ENCODE assay signal across 12 mouse cellular contexts in the genomic region with DNA sequence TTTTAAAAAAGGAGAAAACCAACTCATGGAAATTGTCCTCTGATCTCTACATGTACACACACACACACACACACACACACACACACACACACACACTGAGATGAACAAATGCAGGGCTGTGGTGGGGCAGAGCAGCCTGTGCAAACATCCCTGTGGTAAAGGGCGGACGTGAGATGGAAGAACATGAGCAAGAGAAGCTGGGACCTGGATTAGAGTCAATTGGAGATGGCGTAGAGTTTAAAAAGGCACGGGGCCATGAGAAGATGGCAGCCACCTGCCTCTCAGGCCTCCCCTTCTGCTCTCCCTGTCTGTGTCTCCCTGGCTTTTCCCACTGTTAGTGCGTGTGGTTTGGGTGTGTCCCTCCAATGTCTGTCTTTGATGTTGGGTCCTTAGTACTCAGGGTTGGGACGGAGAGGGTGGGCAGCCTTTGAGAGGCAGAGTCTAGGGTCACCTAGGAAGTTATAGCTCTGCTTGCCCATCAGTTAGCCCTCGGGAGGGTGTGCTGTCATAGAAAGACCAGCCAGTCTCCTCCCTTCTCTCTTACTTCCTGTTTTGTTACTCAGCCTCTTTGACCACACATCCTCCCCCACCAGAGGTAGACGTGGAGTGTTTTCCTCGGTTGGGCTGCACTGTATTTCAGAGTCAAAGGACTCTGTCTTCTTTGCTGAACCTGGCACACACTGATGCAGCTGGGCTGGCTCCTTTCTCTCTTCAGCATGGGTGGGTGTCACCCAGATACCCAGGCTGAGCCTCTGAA. TPM values are rescaled to one million over a fixed set of nuclear protein-coding genes. Genes with fewer than 3 reads are reported as not detected.
DNase-seq lines count a peak whose midpoint lies in the region; ATAC-seq and TF ChIP-seq lines count a peak whose summit lies in the region.
"Had no signal": no experiment of that assay in that cellular context is flagged by ENCODE, and none has a peak within 500 bp of the region (broad histone marks: within the 10 kb centered on the region; RNA-seq: fewer than 3 reads in every experiment).

No protein-coding gene starts in this region.

- no peaks in the 10 kb centered on the region for H3K36me3 ChIP-seq in G1E (replicated peaks)
- H3K36me3 ChIP-seq in liver, postnatal 0 days (replicated peaks; ENCODE audit: insufficient read depth, low read length): no peaks in the 10 kb centered on the region
- H3K36me3 ChIP-seq: forebrain, embryonic 10.5 days; midbrain, embryonic 15.5 days had no signal

- no peak for TF ChIP-seq CTCF in G1E (IDR thresholded peaks at IDR 0.05; ENCODE audit: low read depth, low read length)
- TF ChIP-seq CTCF in liver, postnatal 0 days (IDR thresholded peaks at IDR 0.05; ENCODE audit: low read depth): no peak

- intact Hi-C loops in heart, postnatal 14 days (cut with DNase I): no loop called here
- intact Hi-C loops in left cerebral cortex, postnatal 25 days (cut with DNase I): no loop called here

- H3K27ac ChIP-seq in liver, postnatal 0 days (ENCODE audit: low read depth): peak overlapping the region; percentile 72
- H3K27ac ChIP-seq: forebrain, embryonic 10.5 days; midbrain, embryonic 15.5 days had no signal

- no peak overlapping the region for H3K9ac ChIP-seq in liver, postnatal 0 days (replicated peaks)
- H3K9ac ChIP-seq: midbrain, embryonic 15.5 days had no signal

- no peak overlapping the region for H3K4me3 ChIP-seq in G1E (ENCODE audit: low read depth, low read length)
- no peak overlapping the region for H3K4me3 ChIP-seq in liver, postnatal 0 days (ENCODE audit: low read depth, low read length)
- H3K4me3 ChIP-seq: forebrain, embryonic 10.5 days; midbrain, embryonic 15.5 days had no signal

- no peak for ATAC-seq in G1E (ENCODE audit: extremely low read depth, insufficient number of reproducible peaks, low FRiP score, poor library complexity, severe bottlenecking)
- ATAC-seq in liver, postnatal 0 days: peak; percentile 52
- ATAC-seq: midbrain, embryonic 15.5 days had no signal

- TF ChIP-seq EP300 in liver, postnatal 0 days (IDR thresholded peaks at IDR 0.05; ENCODE audit: low read depth): no peak

- H3K9me3 ChIP-seq in G1E (replicated peaks): no peaks in the 10 kb centered on the region
- no peaks in the 10 kb centered on the region for H3K9me3 ChIP-seq in liver, postnatal 0 days (ENCODE audit: low read length)
- H3K9me3 ChIP-seq: forebrain, embryonic 10.5 days; midbrain, embryonic 15.5 days had no signal

- H3K27me3 ChIP-seq in G1E (ENCODE audit: insufficient read depth, low read length): no peaks in the 10 kb centered on the region
- H3K27me3 ChIP-seq in liver, postnatal 0 days (ENCODE audit: insufficient read depth, low read length): no peaks in the 10 kb centered on the region
- H3K27me3 ChIP-seq: midbrain, embryonic 15.5 days had no signal

- no peaks in the 10 kb centered on the region for H3K4me1 ChIP-seq in G1E (ENCODE audit: insufficient read depth, low read depth, low read length)
- H3K4me1 ChIP-seq in liver, postnatal 0 days (ENCODE audit: insufficient read depth): peaks cover 13% of the 10 kb centered on the region
- H3K4me1 ChIP-seq: forebrain, embryonic 10.5 days; midbrain, embryonic 15.5 days had no signal

- 0 out of 2 replicates have a peak overlapping the region, but pooled peaks have one; percentile 4 for H3K4me2 ChIP-seq in liver, postnatal 0 days (ENCODE audit: low read depth, low read length)
- H3K4me2 ChIP-seq: midbrain, embryonic 15.5 days had no signal

- 36% methylated on average over 9 of the region's 9 CpGs for WGBS in liver, postnatal 0 days (ENCODE audit: insufficient replicate concordance)

- DNase-seq in heart, adult 18-20 months: peak; percentile 33 to 56
- DNase-seq in heart, postnatal 14 days: no peak
- peak; percentile 14 for DNase-seq in G1E (ENCODE audit: low spot score)
- DNase-seq in liver, postnatal 0 days: peak; percentile 42
- DNase-seq in spleen, postnatal 36 days (ENCODE audit: low spot score in 2 of 2): peak; percentile 83 to 87
- DNase-seq in layer of hippocampus, postnatal 10 days (ENCODE audit: low spot score in 2 of 2): no peak
- no peak for DNase-seq in left cerebral cortex, postnatal 25 days (ENCODE audit: low spot score in 2 of 2)
- DNase-seq in yolk sac, embryonic 10.5 days (ENCODE audit: low spot score): no peak
- DNase-seq: cerebellum, postnatal 36 days had no signal

RNA-seq across cellular contexts. Expression of a gene that starts 8.7 kb away (rescaled TPM):
- total RNA-seq in heart, adult 18-20 months (2021): 10 to 100 TPM; 21.7 to 31.7 TPM
- total RNA-seq in heart, postnatal 14 days (2021): 10 to 100 TPM; 28.8 to 29.2 TPM
- 0.75 and 1.7 TPM in 2 replicates for total RNA-seq in G1E (2014; fragmentation: Nextera tagmentation)
- total RNA-seq in G1E (2017): 3.3 and 3.4 TPM in 2 replicates
- polyA plus RNA-seq in G1E (2012): 1.2 and 1.8 TPM in 2 replicates
- polyA plus RNA-seq in liver, postnatal 0 days (2015; fragmentation: Nextera tagmentation; extraction: Ambion mirVana): 25.8 and 29.4 TPM in 2 replicates
- total RNA-seq in layer of hippocampus, postnatal 10 days (2021): 10 to 100 TPM; 35.9 to 36.5 TPM
- total RNA-seq in left cerebral cortex, postnatal 25 days (2021): 10 to 100 TPM; 22.6 to 27.8 TPM

RNA-seq across cellular contexts. Expression of a gene that starts 17.7 kb away (rescaled TPM):
- total RNA-seq in heart, adult 18-20 months (2021): under 1 TPM; 0.40 to 0.59 TPM
- 1 to 10 TPM; 1.1 to 1.3 TPM for total RNA-seq in heart, postnatal 14 days (2021)
- total RNA-seq in G1E (2014; fragmentation: Nextera tagmentation) (not detected in 2 replicates), G1E (2017) (not detected in 2 replicates)
- polyA plus RNA-seq in G1E (2012): not detected in 2 replicates
- 0.16 TPM in 1 of 2 replicates, not detected in the other for polyA plus RNA-seq in liver, postnatal 0 days (2015; fragmentation: Nextera tagmentation; extraction: Ambion mirVana)
- total RNA-seq in layer of hippocampus, postnatal 10 days (2021): 100 to 1,000 TPM; 376 to 407 TPM
- total RNA-seq in left cerebral cortex, postnatal 25 days (2021): 100 to 1,000 TPM; 185 to 232 TPM
- polyA plus RNA-seq: C2C12 had no signal

RNA-seq across cellular contexts. Expression of a gene that starts 23.4 kb away (rescaled TPM):
- total RNA-seq in heart, adult 18-20 months (2021): 100 to 1,000 TPM; 861 to 937 TPM
- total RNA-seq in heart, postnatal 14 days (2021): 100 to 1,000 TPM; 712 to 747 TPM
- total RNA-seq in G1E (2014; fragmentation: Nextera tagmentation) (not detected in 2 replicates), G1E (2017) (0.35 TPM in 1 of 2 replicates, not detected in the other)
- not detected in 2 replicates for polyA plus RNA-seq in G1E (2012)
- 300 and 302 TPM in 2 replicates for polyA plus RNA-seq in liver, postnatal 0 days (2015; fragmentation: Nextera tagmentation; extraction: Ambion mirVana)
- total RNA-seq in layer of hippocampus, postnatal 10 days (2021): 10 to 100 TPM; 67.2 to 69.2 TPM
- total RNA-seq in left cerebral cortex, postnatal 25 days (2021): 10 to 100 TPM; 79.9 to 81.6 TPM

RNA-seq across cellular contexts. Expression of a gene that starts 25.6 kb away (rescaled TPM):
- total RNA-seq in heart, adult 18-20 months (2021): 1 to 10 TPM; 2.1 to 4.1 TPM
- 1 to 10 TPM; 2.8 to 3.5 TPM for total RNA-seq in heart, postnatal 14 days (2021)
- total RNA-seq in G1E (2014; fragmentation: Nextera tagmentation): not detected in 2 replicates
- total RNA-seq in G1E (2017): 0.05 TPM in 1 of 2 replicates, not detected in the other
- polyA plus RNA-seq in G1E (2012): not detected in 2 replicates
- 0.11 TPM in 1 of 2 replicates, not detected in the other for polyA plus RNA-seq in liver, postnatal 0 days (2015; fragmentation: Nextera tagmentation; extraction: Ambion mirVana)
- 10 to 100 TPM; 13.2 to 15.5 TPM for total RNA-seq in layer of hippocampus, postnatal 10 days (2021)
- 10 to 100 TPM; 24.2 to 24.9 TPM for total RNA-seq in left cerebral cortex, postnatal 25 days (2021)

RNA-seq across cellular contexts. Expression of a gene that starts 42.9 kb away (rescaled TPM):
- total RNA-seq in heart, adult 18-20 months (2021): 1 to 10 TPM in 1 of 2 experiments, under 1 TPM in 1; 0.87 to 2.5 TPM
- 1 to 10 TPM; 2.7 to 5.2 TPM for total RNA-seq in heart, postnatal 14 days (2021)
- total RNA-seq in G1E (2014; fragmentation: Nextera tagmentation): not detected in 2 replicates
- 0.06 and 0.16 TPM in 2 replicates for total RNA-seq in G1E (2017)
- polyA plus RNA-seq in G1E (2012): not detected in 2 replicates
- polyA plus RNA-seq in liver, postnatal 0 days (2015; fragmentation: Nextera tagmentation; extraction: Ambion mirVana): 3.4 TPM in 2 replicates
- 1 to 10 TPM in 1 of 2 experiments, not detected in 1; 1.2 TPM for total RNA-seq in layer of hippocampus, postnatal 10 days (2021)
- total RNA-seq in left cerebral cortex, postnatal 25 days (2021): not detected
- polyA plus RNA-seq: midbrain, embryonic 15.5 days had no signal

Comparison
In these comparisons a context has a peak if more than half of its experiments do, and no peak if none do; other contexts are left out.
1. DNase-seq: peak in heart, adult 18-20 months (2 of 2), G1E (single experiment), liver, postnatal 0 days (single experiment) and spleen, postnatal 36 days (2 of 2); none in heart, postnatal 14 days (0 of 2), layer of hippocampus, postnatal 10 days (0 of 2), left cerebral cortex, postnatal 25 days (0 of 2) and yolk sac, embryonic 10.5 days (single experiment).
2. RNA of a gene that starts 8.7 kb away (total RNA-seq): 35.9 to 36.5 TPM in layer of hippocampus, postnatal 10 days, 21.7 to 31.7 TPM in heart, adult 18-20 months, 28.8 to 29.2 TPM in heart, postnatal 14 days and 22.6 to 27.8 TPM in left cerebral cortex, postnatal 25 days; 0.75 to 3.4 TPM in G1E; every median in the first group is over 4 times any median in the second.
3. RNA of a gene that starts 17.7 kb away (total RNA-seq): 376 to 407 TPM in layer of hippocampus, postnatal 10 days and 185 to 232 TPM in left cerebral cortex, postnatal 25 days; 1.1 to 1.3 TPM in heart, postnatal 14 days, 0.40 to 0.59 TPM in heart, adult 18-20 months and not detected in G1E; every median in the first group is over 10 times any median in the second.
4. RNA of a gene that starts 23.4 kb away (total RNA-seq): 861 to 937 TPM in heart, adult 18-20 months, 712 to 747 TPM in heart, postnatal 14 days, 79.9 to 81.6 TPM in left cerebral cortex, postnatal 25 days and 67.2 to 69.2 TPM in layer of hippocampus, postnatal 10 days; 0.35 TPM in G1E; every median in the first group is over 10 times any median in the second.